Mouse (Mus musculus) megakaryocyte, adult 5-6 weeks (primary cell): ENCODE data around the gene Tjp3. TPM values are rescaled to one million over a fixed set of nuclear protein-coding genes. Genes with fewer than 3 reads are reported as not detected.

Experiments
- ATAC-seq: 2 replicates; pipeline ENCODE4 v1.8.0; 2016; ENCODE audit warnings: mild to moderate bottlenecking, inconsistent platforms; ENCODE audit not compliant: poor library complexity, severe bottlenecking
- total RNA-seq, 2 experiments: library from RNA; stranded (forward) in 1 of 2; stranded (reverse) in 1 of 2; fragments of 153-499, 151-499 nt in 1 of 2; fragments of 221-1000, 200-1000 nt in 1 of 2; gene quantifications; 2 replicates each; pipeline versions ENCODE4 v1.2.3 to v1.2.4; 2015 to 2017

Gene Tjp3
- total RNA-seq, 2 experiments from 2014 or later = 3.7 to 5.0 TPM

DNA sequence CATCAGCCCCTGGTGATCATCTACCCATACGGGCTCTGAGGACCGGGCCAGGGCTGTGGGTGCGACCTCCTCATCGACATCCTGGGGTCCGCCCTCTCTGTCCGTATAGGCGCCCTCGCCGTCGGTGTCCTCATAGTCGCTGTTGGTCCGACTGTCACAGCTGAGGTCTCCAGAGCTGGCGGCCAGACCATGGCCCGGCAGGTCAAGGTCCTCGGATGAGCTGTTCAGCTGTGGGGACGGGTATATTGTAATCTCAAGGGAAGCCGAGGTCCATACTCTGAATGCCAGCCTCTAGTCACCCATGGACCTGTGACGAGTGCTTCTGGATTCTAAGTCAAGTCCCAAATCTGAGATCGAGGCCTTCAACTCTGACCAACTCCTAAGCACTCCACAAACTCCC lies 17.5 kb downstream of the Tjp3 start:
- no peak for ATAC-seq

DNA sequence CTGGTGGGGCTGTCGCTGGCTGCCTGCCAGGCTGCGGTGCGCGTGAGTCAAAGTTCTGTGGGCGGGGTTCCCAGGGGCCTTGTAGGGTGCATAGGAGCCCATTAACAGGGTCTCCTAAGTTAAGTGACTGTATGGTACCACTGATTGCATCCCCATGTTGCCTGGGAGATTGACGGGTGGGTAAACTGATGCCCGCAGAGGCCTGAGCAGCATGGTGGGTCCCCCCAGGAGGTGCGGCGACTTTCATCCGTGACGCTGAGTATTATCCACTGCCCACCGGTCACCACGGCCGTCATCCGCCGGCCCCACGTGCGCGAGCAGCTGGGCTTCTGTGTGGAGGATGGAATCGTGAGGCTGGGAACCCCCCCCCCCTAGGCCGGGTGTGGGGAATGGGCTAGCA lies 19.0 kb downstream of the Tjp3 start:
- ATAC-seq = no peak

DNA sequence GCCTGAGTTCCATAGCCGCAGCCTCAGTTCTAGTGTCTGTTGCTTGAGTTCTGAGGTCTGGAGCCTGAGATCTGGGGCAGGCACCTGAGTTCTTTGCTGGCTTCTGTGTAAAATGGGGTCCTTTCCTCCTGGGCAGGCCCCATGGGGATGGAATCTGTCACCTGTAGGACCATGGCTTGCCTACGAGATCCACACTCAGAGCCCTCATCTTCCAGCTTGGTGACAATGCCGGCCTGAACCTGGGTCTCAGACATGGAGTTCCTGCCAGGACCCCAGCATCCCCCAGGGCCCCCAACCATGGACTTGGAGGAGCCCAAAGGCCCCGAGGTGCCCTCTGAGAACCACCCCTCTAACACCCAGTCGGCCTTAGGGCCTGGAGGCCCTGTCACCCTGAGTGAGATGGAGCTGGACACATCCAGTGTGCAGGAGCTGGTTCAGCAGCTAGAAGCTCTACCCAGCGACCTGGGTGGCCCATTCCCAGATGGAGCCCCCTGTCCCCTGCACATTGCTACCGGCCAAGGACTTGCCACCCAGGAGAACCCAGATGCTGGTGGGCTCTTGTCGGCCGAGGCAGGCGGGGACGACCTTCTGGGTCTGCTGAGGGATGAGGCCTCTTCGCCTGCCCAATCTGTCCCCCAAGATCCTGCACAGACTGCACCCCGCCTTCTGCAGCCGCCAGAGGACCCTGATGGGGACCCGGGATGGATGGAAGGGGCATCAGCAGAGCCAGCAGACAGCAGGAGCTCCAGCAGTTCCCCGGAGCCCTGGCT lies 22.6 kb downstream of the Tjp3 start:
- ATAC-seq = no peak

DNA sequence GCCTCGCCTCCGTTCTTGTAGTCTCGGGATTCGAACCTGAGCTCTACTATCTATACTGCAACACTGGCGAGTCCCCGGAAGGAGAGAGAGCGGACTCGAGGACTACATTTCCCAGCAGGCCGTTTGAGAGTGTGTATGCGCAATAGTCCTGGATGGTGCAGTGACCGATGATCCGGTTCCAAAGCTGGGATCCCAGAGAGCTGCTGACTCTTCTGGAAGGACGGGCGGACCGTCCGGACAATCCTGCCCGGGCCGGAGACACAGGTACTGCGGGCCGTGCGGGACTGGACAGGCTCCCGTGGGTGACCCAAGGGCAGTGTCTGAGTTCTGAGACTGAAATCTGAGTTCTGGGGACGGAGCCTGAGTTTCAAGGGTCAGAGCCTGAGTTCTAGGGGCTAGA lies 23.3 kb downstream of the Tjp3 start:
- ATAC-seq = peak; percentile 72

DNA sequence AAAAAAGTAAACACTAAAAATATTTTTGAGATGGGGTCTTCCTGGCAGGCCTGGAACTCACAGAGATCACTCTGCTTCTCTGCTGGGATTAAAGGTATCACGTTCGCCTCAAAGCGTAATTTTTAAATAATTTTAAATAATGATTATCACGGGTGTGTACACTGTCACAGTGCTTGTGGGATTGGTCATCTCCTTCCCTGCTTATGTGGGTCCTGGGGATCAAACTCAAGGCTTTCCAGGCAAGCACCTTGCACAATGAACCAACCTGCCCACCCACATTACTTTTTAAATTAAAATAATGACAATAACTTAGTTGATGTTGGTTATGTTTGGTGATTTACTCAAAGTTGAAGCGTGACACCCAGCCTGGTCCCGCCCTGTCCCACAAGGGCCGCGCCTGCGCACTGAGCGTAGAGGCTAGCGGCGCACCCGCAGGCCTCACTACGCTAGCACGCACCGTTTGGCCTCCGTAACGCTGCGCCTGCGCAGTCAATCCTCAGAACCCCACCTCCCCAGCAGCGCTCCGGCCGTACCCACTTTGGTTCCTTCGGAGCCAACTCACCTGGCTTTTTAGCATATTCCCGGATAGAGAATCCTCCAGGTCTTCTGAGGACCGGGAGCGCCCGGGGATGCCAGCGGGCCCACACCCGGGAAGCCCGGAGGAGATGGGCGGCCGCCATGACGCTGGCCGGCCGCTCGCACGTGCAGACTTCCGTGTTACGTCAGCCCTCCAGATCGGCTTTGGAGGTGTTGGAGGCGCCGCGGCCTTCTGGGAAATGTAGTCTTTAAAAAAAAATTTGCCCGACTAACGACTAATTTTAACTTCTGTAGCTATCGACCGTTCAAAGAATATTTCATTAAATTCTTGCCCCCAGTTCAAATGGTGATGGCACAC lies 24.9 kb downstream of the Tjp3 start, which contains the start of the genes Mrpl54 and Apba3:
Mrpl54 (minus strand) TSS at position 724 of the 895 bp plus-strand sequence.
Apba3 (plus strand) TSS at position 750 of the 895 bp plus-strand sequence.
- ATAC-seq = peak; percentile 89

DNA sequence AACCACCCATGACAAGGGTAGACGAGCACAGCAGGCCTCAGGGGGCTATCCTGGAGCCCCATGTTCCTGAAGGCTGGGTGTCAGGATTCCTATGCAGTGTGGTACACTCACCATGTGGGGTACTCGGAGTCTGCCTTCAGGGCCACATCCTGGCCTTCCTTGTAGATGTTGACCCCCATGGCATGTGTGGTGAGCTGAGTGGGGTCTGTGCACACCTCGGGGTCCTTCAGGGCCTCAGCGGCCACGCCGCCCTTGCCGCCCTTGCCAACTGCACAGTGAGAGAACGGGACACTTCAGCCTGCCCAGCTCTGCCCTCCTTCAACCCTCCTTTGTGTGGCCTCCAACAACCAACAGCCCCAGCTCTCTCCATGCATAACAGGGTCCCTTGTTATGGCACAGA lies 25.8 kb downstream of the Tjp3 start:
- no peak for ATAC-seq

DNA sequence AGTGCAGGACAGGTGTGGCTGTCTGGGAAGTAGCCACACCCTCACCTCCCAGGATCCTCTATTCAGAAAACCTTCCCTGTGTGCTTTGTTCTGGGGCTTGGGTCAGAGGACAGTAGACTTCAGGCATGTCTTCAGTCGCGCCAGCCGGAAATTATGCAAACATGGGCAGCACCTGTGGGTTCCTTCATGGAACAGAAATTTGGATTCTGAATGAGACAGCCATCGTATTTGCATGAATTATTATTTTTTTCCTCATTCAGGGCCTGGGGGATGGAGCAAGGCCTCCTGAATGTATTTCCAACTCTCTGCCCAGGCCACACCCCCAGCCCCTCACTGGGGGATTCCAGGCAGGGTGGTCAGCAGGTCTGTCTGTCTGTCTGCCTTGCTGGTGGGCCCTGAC lies 30.4 kb downstream of the Tjp3 start:
- no peak for ATAC-seq

DNA sequence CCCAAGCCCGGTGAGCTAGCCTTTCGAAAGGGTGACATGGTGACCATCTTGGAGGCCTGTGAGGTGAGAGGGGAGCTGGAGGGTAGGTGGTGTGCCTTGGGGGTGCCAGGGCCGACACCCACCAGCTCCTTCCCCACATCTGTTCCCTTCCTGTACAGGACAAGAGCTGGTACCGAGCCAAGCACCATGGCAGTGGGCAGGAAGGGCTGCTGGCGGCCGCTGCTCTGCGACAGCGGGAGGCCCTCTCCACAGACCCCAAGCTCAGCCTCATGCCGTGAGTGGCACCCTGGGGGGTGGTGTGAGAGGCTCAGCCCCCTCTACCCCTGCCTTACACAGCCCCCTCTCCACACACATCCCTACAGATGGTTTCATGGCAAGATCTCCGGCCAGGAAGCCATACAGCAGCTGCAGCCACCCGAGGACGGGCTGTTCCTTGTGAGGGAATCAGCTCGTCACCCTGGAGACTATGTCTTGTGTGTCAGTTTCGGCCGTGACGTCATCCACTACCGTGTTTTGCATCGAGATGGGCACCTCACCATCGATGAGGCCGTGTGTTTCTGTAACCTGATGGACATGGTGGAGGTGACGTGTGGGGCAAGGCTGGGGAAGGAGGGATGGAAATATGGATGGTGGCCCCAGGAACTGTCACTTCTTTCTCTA lies 32.0 kb downstream of the Tjp3 start:
- ATAC-seq = no peak

DNA sequence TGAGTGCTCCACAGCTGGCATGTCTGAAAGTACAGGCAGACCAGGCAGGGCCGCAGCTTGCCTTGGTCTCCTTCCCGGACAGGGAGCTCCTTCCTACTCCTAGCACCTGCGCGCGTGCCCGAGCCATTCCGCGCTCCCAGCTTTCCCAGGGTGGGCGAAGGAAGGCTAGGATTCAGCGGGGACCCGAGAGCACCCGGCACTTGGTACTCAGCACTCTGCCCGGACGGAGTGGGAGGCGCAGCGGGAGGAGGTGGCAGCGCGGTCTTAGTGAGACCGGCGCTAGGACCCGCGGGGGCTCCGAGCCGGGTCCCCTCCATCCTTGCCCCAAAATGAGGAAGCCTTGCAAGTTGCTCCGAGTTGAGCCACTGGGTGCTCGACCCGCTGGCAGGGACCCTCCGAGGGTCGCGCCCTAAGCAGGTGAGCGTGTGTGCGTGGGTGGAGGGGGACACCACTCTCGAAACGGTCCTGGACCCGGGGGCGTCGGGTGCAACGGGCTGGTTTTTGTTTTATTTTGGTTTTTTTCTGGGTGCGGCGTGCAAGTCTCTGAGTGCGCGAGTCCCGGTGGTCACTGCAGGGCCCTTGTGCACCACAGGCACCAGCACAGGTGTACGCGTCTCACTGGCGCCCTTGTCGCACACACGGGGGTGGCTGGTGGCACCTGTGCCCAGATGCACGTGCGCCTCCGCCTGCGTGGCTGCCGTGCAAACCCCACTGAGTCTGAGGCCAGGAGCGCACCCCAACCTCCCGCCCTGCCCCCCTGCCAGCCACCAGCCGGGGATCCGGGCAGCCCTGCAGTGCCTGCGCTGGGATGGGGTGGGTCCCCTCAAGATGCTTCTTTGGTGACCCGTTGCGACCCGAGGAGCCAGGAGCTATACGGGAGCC lies 34.0 kb downstream of the Tjp3 start:
- peak; percentile 53 for ATAC-seq

DNA sequence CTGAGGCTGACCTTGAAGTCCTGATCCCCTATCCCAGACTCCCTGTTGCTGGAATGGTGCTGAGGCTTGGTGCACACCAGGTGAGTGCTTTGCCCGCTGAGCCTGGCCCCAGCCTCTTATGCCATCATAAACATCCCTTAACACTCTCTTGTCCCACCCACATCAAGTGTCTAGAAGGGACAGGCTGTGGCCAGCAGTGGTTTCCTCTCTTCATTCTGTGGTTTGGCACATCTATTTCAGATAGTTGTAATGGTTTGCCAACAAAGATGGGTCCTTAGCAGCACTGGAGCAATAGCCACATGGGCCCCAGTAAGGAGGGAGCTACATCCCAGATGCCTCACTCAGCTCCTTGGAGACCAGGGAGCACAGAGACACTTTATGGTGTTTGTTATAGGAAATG lies 36.5 kb downstream of the Tjp3 start:
- peak; percentile 33; the same call in 1 of the 2 replicates for ATAC-seq

DNA sequence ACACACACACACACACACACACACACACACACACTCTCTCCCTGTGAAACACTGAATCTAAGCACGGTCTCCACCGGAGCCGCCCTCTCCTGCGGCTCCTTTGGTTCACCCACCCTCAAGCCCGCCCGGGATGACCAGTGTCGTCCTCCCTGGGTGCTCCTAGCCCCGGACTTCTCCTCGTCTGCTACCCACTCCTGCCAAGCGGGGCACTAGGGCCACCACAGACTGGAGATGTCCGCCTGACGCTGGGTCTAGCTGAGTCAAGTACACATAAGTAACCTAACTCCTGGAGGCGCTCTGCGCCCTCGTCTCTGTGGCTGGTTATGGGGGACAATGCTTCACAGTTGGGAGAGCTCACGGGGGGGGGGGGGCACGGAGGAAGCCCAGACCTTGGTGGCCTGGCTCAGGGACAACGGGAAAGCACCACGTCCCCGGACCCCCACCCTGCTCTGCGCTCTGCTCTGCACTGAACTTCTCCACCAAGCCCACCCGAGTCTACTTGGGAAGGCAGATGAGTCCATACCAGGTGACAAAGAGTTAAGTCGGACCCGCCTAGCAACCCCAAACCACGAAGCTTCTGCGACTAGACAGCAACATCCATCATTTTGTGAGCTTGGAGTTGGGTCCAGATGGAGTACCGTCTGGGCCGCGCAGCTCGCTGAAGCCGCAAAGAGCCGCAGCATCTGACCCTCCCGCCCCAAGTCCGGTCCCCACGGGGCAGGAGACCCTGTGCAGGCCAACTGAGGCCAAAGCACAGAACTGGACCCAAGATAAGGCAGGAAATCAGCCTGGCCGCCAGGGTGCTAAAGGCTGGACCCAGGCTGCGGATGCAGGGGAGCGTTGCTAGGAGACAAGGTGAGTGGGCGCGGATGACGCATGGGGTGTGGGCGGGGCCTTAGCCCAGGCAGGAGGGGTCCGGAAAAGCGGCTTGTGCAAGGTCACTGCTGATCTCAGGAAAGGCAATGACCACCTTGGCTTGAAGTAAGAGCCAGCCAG lies 38.7 kb downstream of the Tjp3 start, which contains the start of gene Matk:
Matk (plus strand) TSS at position 512 of the 996 bp plus-strand sequence.
- ATAC-seq = peak; percentile 47

DNA sequence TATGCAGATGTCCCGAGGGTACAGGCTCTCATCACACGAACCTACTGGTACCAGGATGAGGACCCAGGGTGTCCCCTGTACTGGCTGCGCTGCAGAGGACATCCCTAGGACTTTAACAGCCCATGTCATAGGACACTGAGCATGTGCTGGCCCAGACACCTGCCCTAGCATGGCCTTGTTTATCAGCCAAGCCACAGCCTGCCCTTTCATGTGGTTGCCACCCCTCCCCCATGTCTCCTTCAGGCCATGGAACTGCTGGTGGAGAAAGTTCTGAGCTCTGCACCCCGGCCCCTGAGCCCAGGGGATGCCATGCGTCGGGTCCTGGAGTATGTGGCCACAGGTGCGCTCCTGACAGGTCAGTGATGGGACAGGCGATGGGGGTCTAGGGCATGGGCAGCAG lies 41.9 kb downstream of the Tjp3 start:
- no peak for ATAC-seq

DNA sequence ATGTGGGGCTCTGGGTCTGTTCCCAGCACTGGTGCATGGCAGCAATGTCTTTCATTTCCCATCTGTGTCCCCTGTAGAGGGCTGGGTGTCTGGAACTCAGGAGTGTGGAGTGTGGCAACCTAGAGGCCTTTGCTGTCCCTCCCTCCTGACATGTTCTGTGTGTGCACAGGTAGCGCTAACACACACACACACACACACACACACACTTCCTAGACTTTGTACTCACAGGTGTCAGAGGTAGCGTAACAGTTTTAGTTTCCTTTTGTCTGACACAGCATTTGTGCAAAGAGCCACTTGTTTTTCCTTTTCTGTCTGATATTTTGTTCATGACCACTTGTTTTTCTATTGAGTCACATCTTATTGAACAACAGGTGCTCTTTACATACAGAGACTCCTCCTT lies 43.6 kb downstream of the Tjp3 start:
- no peak for ATAC-seq

DNA sequence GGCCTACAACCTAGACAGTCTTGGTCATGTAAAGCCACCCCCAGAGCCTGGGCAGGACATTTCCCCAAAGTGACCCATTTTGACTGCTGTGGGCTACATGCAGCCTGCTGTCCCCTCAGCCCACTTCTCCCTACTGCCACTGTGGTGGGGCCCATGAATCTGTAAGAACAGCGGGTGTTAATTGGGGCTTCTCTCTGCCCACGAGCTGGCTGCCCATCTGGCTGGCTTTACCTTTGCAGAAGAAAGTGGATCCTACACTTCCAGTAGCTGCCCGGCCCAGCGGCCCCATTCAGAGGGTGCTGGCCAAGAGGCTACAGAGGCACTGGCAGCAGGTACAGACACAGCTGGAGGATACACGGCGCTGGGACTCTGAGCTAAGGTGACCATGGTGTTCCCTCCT lies 46.2 kb downstream of the Tjp3 start:
- no peak for ATAC-seq

DNA sequence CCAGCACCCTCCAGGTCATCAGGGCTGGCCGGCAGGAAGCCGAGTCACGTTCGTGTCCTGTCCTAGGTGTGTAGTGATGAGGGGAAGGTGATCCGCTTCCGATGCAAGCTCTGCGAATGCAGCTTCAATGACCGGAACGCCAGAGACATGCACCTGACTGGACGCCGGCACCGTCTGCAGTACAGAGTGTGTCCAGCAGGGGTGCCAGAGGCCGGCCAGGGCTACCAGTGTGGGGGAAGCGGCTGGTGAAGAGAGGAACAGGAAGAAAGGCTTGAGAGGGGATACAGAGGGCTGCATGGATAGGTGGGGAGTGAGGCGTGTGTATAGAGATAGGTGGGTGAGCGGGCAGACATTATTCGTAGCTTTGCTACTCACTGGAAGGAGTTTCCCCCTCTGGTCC lies 46.8 kb downstream of the Tjp3 start:
- peak; percentile 98 for ATAC-seq

DNA sequence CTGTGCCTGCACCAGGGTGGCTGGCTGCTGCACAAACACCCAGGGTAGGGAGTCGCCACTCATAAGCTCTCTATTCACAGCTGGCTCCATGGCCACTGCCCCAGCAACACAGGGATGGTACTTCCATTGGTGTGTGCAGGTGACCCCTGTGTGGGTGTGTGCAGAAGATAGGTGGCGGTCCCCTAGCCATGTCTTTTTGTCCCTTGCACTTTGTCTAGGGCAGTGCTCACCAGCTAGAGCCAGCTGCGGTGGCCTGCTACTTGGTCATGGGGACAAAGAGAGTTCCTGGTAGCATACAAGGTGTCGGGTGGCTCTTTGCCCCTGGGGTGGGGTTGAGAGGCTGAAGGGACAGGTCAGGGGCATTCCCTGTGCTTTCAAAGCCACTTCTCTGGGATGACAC lies 47.2 kb downstream of the Tjp3 start:
- no peak for ATAC-seq

DNA sequence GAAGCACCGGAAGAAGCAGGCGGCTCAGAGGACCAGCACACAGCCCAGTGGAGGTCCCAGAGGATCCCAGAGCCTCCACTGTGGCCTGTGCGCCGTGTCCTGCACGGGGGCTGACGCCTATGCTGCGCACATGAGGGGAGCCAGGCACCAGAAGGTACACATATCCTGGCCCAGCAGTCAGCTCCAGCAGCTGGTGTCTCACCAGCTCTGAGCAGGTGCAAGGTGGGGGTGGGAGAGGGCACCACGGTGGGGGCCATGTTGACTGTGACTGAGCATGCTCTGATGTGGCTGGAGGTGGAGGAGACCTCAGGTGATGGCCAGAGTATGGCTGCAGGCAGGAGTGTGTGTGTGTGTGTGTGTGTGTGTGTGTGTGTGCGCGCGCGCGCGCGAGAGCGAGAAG lies 49.4 kb downstream of the Tjp3 start:
- ATAC-seq = no peak

DNA sequence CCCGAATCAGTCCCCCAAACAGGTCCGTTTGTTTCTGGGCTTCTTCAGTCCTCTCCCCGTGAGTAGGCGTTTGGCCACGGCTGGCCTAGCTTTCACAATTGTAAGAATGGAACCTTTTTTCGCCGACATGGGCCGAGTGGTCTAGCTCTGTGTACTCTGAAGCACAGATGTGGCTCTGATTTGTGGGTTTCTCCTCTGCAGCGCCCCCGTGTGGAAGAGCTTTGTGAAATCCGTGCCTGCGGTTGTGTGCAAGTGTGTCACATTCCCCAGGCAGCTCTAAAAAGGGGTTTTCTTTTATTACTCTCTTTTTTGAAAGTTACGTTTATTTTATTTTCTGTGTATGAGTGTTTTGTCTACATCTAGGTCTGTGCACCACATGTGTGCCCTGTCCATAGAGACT lies 50.5 kb downstream of the Tjp3 start:
- no peak; the same call in 1 of the 2 replicates for ATAC-seq

DNA sequence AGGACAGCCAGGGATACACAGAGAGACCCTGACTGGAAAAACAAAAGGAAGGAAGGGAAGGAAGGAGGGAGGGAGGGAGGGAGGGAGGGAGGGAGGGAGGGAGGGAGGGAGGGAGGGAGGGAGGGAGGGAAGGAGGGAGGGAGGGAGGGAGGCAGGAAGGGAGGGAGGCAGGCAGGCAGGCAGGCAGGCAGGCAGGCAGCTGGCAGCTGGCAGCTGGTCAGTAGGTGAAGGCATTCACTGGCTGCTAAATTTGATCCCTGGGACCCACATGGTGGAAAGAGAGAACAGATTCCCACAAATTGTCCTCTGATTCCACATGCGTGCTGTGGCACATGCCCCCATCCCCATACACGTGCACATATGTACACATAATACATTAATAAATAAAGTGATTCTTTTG lies 52.8 kb downstream of the Tjp3 start:
- ATAC-seq = no peak
